In genomic region chr11:32632671-32633070, GRCm38 (mm10) we compare ENCODE assay signal across 26 mouse cellular contexts.
"Had no signal": no experiment of that assay in that cellular context is flagged by ENCODE, and none has a peak within 500 bp of the region (broad histone marks: within the 10 kb centered on the region; RNA-seq: fewer than 3 reads in every experiment).

No protein-coding gene starts in this region.

- H3K27ac ChIP-seq: embryonic facial prominence, embryonic 10.5 days; embryonic facial prominence, embryonic 12.5 days; embryonic facial prominence, embryonic 13.5 days; embryonic facial prominence, embryonic 15.5 days; forebrain, embryonic 10.5 days; forebrain, embryonic 12.5 days; forebrain, embryonic 13.5 days; forebrain, embryonic 15.5 days; gastrocnemius, adult 2 months; heart, adult 2 months had no signal

- H3K36me3 ChIP-seq: embryonic facial prominence, embryonic 10.5 days; embryonic facial prominence, embryonic 12.5 days; embryonic facial prominence, embryonic 13.5 days; embryonic facial prominence, embryonic 15.5 days; forebrain, embryonic 10.5 days; forebrain, embryonic 12.5 days; forebrain, embryonic 15.5 days had no signal

- H3K4me1 ChIP-seq: embryonic facial prominence, embryonic 10.5 days; embryonic facial prominence, embryonic 12.5 days; embryonic facial prominence, embryonic 13.5 days; embryonic facial prominence, embryonic 15.5 days; forebrain, embryonic 12.5 days; forebrain, embryonic 13.5 days; forebrain, embryonic 15.5 days had no signal

- H3K27me3 ChIP-seq: embryonic facial prominence, embryonic 12.5 days; embryonic facial prominence, embryonic 13.5 days; embryonic facial prominence, embryonic 15.5 days; forebrain, embryonic 12.5 days; forebrain, embryonic 13.5 days; forebrain, embryonic 15.5 days had no signal

- H3K9ac ChIP-seq: embryonic facial prominence, embryonic 12.5 days; embryonic facial prominence, embryonic 13.5 days; embryonic facial prominence, embryonic 15.5 days; forebrain, embryonic 12.5 days; forebrain, embryonic 13.5 days; forebrain, embryonic 15.5 days; forebrain, postnatal 0 days had no signal

- H3K4me3 ChIP-seq: embryonic facial prominence, embryonic 10.5 days; embryonic facial prominence, embryonic 12.5 days; embryonic facial prominence, embryonic 13.5 days; embryonic facial prominence, embryonic 15.5 days; erythroblast, embryonic 14.5 days; forebrain, embryonic 10.5 days; forebrain, embryonic 12.5 days; forebrain, embryonic 13.5 days; forebrain, embryonic 15.5 days; gastrocnemius, adult 2 months; heart, adult 2 months had no signal

- DNase-seq: cerebellum, adult 8-10 months; cerebellum, adult 9-10 months; cerebellum, adult 9-11 months; cerebellum, postnatal 10 days; cerebellum, postnatal 14 days; cerebellum, postnatal 25 days; cerebellum, postnatal 36 days; embryo, embryonic 11 days; forebrain, postnatal 0 days; gastrocnemius, adult 2 months; gastrocnemius, postnatal 10 days; gastrocnemius, postnatal 14 days; gastrocnemius, postnatal 25 days; gastrocnemius, postnatal 36 days; heart, adult 11 months; heart, adult 18-20 months; heart, adult 2 months had no signal
